Mouse (Mus musculus) stomach, postnatal 0 days (tissue): ENCODE data around the gene Enox1. TPM values are rescaled to one million over a fixed set of nuclear protein-coding genes. Genes with fewer than 3 reads are reported as not detected.

Source experiments
- ATAC-seq: fragments of 200-750 bp; cut with Nextera tagmentation; 2 replicates; pipeline ENCODE4 v1.8.0; 2017; ENCODE audit not compliant: low FRiP score, low TSS enrichment
- DNase-seq: peaks from one replicate; pipeline ENCODE4 v3.0.0-alpha.2; 2016; ENCODE audit warnings: low spot score
- H3K27ac ChIP-seq: fragments of 300-500 bp; sonication (generic); replicated peaks from 2 replicates; pipeline ENCODE4 v1.5.1; 2014; ENCODE audit warnings: mild to moderate bottlenecking, control low read depth
- H3K27me3 ChIP-seq: fragments of 300-500 bp; sonication (generic); 2 replicates; pipeline ENCODE4 v1.6.1; 2014; ENCODE audit warnings: low read length; ENCODE audit not compliant: control insufficient read depth, insufficient read depth
- H3K36me3 ChIP-seq: fragments of 300-500 bp; sonication (generic); 2 replicates; pipeline ENCODE4 v1.6.1; 2014; ENCODE audit warnings: low read length, mixed read lengths; ENCODE audit not compliant: control insufficient read depth, insufficient read depth
- H3K4me1 ChIP-seq: fragments of 300-500 bp; sonication (generic); replicated peaks from 2 replicates; pipeline ENCODE4 v1.6.1; 2014; ENCODE audit warnings: antibody characterized with exemption; ENCODE audit not compliant: control insufficient read depth, insufficient read depth
- H3K4me2 ChIP-seq: fragments of 300-500 bp; sonication (generic); replicated peaks from 2 replicates; pipeline ENCODE4 v1.6.1; 2014; ENCODE audit warnings: low read depth, mild to moderate bottlenecking, control low read depth, moderate library complexity
- H3K4me3 ChIP-seq: fragments of 300-500 bp; sonication (generic); 2 replicates; pipeline ENCODE4 v1.5.1; 2014; ENCODE audit warnings: low read depth, low read length, control low read depth
- H3K9ac ChIP-seq: fragments of 300-500 bp; sonication (generic); 2 replicates; pipeline ENCODE4 v1.6.1; 2014; ENCODE audit warnings: mild to moderate bottlenecking, low read length, control low read depth, mixed read lengths
- H3K9me3 ChIP-seq: fragments of 300-500 bp; sonication (generic); 2 replicates; pipeline ENCODE4 v1.6.1; 2016; ENCODE audit warnings: low read length; ENCODE audit not compliant: control insufficient read depth
- CTCF ChIP-seq: IDR thresholded peaks from 2 replicates; pipeline ENCODE4 v1.5.1; 2016; ENCODE audit warnings: antibody characterized with exemption, low read depth, mild to moderate bottlenecking, moderate library complexity
- EP300 ChIP-seq: optimal IDR thresholded peaks from 2 replicates; pipeline ENCODE3; 2016; ENCODE audit warnings: antibody characterized with exemption
- WGBS: fragments of 180-500 bp; shearing (Covaris S2); extraction: QIAGEN DNeasy Blood & Tissue Kit; methylation state at CpG from one replicate; pipeline ENCODE4 v1.1.7; 2014; 5-methylcytosine and 5-hydroxymethylcytosine counted together
- polyA plus RNA-seq: library from polyadenylated mRNA; unstranded; fragments of >200 nt; fragmentation: Nextera tagmentation; extraction: Ambion mirVana; gene quantifications from 2 replicates; pipeline ENCODE4 v1.2.1, GENCODE M21; 2015

Enox1 gene
- polyA plus RNA-seq, 1 experiment from 2014 or later = 2.5 TPM

DNA sequence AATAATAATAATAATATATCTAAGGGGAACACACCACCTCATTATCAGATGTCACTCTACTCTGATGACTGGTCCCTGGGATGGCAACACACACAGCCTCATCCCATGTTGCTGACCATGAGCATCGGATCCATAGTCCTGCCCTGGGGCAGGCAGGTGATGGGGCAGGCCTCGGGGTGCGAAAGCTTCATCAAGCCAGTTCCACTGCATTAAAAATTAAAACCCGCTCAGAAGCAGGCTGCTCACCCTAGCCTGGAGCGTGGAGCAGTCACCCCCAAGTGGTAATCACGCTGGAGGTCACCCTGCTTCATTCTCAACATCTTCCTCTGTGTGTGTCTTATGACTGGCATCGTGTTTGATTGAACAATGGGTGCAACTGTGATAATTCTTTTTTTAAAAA, 321.6 kb downstream of the Enox1 start:
- no peak overlapping the region for H3K9ac ChIP-seq
- no peaks in the 10 kb centered on the region for H3K4me1 ChIP-seq
- H3K9me3 ChIP-seq = no peaks in the 10 kb centered on the region
- no peaks in the 10 kb centered on the region for H3K27me3 ChIP-seq
- ATAC-seq (no peak), DNase-seq (no peak)
- TF ChIP-seq CTCF = no peak
- TF ChIP-seq EP300 = no peak
- WGBS = 92% methylated on average over 7 of the region's 7 CpGs
- H3K4me3 ChIP-seq = no peak overlapping the region
- H3K36me3 ChIP-seq = no peaks in the 10 kb centered on the region
- H3K27ac ChIP-seq = no peak overlapping the region
- H3K4me2 ChIP-seq = no peak overlapping the region

DNA sequence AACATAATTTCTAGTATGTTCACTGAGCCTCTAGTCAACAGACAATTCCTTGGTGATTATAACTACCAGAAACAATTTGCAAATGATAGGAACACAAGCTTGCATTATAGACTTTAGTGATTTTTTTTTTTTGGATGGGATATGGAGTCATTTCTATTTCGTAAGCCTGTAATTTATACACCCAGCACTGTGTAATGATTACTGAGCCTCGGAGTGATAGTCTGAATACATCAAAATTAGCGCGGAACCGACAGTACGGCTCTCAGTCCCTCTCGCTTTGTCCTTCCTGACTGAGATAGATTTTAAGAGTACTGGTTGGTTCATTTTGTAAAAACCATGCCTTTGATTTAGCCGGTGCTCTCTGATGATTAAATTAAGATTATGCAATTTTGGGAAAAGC, 322.1 kb downstream of the Enox1 start:
- ATAC-seq = no peak

DNA sequence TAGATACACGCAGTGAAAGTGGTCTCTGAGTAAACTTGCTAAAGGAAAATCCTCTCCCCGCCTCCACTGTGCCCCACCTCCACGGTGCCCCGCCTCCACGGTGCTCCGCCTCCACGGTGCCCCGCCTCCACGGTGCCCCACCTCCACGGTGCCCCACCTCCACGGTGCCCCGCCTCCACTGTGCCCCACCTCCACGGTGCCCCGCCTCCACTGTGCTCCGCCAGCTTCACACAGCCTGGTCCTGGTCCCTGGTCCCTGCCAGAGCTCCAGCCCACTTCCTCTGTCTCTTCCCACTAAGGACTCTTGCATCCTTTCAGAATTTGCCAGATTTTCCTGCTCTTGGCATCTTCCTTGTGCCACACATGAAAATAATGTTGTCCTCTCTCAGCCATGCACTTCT, 326.5 kb downstream of the Enox1 start:
- Histone ChIP-seq H3K9ac (no peak overlapping the region), H3K27me3 (no peaks in the 10 kb centered on the region), H3K4me1 (no peaks in the 10 kb centered on the region), H3K4me2 (no peak overlapping the region), H3K4me3 (no peak overlapping the region), H3K36me3 (no peaks in the 10 kb centered on the region), H3K27ac (no peak overlapping the region), H3K9me3 (no peaks in the 10 kb centered on the region)
- 41% methylated on average over 15 of the region's 15 CpGs for WGBS
- DNase-seq = peak; percentile 35
- no peak for ATAC-seq
- no peak for TF ChIP-seq EP300
- no peak for TF ChIP-seq CTCF

More for the DNA sequence above, 322.1 kb downstream of the Enox1 start:
- H3K4me2 ChIP-seq = no peak overlapping the region
- no peak for DNase-seq
- no peaks in the 10 kb centered on the region for H3K36me3 ChIP-seq
- H3K9me3 ChIP-seq = no peaks in the 10 kb centered on the region
- H3K4me1 ChIP-seq = no peaks in the 10 kb centered on the region
- no peak overlapping the region for H3K4me3 ChIP-seq
- H3K9ac ChIP-seq = no peak overlapping the region
- H3K27ac ChIP-seq = no peak overlapping the region
- no peak for TF ChIP-seq EP300
- TF ChIP-seq CTCF = no peak
- 94% methylated on average over 8 of the region's 8 CpGs for WGBS
- no peaks in the 10 kb centered on the region for H3K27me3 ChIP-seq

DNA sequence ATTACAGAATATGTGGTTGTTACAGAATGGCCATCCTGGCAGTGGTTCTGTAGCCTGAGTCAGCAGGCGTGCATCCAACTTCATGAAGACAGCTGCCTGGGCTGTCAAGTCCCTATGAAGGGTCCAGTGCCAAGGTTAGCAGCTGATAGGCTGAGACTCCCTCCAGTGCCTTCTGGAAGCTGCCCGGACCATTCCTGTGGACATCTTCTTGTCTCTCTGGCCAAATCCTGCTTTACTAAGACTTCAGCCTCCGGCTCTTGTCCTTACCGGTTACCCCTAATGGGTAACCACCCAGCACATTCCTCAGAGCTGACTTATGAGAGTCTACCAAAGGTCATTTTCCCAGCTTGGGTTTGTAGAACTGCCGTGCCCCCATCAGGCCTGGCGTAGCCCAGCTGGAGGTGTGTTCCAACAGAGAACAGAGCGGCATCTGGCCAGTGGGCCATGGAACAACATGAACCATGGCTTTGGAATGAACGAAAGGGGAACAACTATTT, 328.4 kb downstream of the Enox1 start:
- Histone ChIP-seq H3K4me3 (no peak overlapping the region), H3K9ac (no peak overlapping the region), H3K4me2 (no peak overlapping the region), H3K9me3 (no peaks in the 10 kb centered on the region), H3K27ac (no peak overlapping the region), H3K36me3 (no peaks in the 10 kb centered on the region), H3K27me3 (no peaks in the 10 kb centered on the region), H3K4me1 (no peaks in the 10 kb centered on the region)
- no peak for TF ChIP-seq EP300
- TF ChIP-seq CTCF = no peak; the same call in 1 of the 2 replicates
- 66% methylated on average over 8 of the region's 8 CpGs for WGBS
- ATAC-seq (peak; percentile 42; the same call in 1 of the 2 replicates), DNase-seq (peak; percentile 21)

DNA sequence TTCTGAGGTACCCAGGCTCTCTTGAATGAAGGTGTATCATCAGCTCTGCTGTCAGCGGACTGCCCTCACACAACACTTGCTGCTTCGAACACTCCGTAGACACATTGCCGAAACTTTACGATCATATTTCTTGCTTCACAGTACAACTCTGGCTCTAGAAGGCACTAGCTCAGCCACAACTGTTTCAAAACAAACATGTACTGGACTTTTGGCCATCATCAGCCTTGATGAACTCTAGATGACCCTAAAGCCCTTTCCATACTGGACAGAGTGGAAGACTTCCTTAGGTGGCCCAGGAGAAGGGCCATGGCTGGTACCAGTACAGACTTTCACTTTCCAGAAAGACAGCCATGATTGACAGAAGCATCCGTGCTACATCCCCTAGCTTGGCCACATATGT, 334.1 kb downstream of the Enox1 start:
- no peaks in the 10 kb centered on the region for H3K9me3 ChIP-seq
- no peak overlapping the region for H3K4me3 ChIP-seq
- ATAC-seq (no peak), DNase-seq (no peak)
- H3K27ac ChIP-seq = no peak overlapping the region
- H3K4me2 ChIP-seq = no peak overlapping the region
- no peaks in the 10 kb centered on the region for H3K4me1 ChIP-seq
- H3K9ac ChIP-seq = no peak overlapping the region
- TF ChIP-seq CTCF = no peak
- WGBS = 96% methylated on average over 6 of the region's 6 CpGs
- H3K27me3 ChIP-seq = no peaks in the 10 kb centered on the region
- H3K36me3 ChIP-seq = no peaks in the 10 kb centered on the region

DNA sequence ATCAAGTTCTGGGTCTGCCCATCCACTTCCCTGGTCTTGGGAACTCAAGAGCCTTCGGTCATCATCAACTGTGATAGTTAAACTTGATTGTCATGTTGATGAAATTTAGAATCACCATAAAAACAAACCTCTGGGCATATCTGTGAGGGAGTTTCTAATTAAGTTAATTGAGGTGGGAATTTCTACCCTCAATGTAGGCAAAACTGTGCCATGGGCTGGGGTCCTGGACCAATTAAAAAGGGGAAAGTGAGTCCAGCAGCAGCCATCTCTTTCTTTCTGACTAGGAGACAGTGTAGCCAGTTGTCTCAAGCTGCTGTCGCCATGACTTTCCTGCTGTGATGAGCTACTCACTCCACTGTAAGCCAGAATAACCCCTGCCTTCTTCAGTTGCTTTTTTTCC, 335.2 kb downstream of the Enox1 start:
- Histone ChIP-seq H3K36me3 (no peaks in the 10 kb centered on the region), H3K9me3 (no peaks in the 10 kb centered on the region), H3K4me2 (no peak overlapping the region), H3K4me3 (no peak overlapping the region), H3K27ac (no peak overlapping the region), H3K4me1 (no peaks in the 10 kb centered on the region), H3K9ac (no peak overlapping the region), H3K27me3 (no peaks in the 10 kb centered on the region)
- ATAC-seq (no peak), DNase-seq (no peak)
- TF ChIP-seq EP300 = no peak
- TF ChIP-seq CTCF = no peak
- 94% methylated on average over 2 of the region's 2 CpGs for WGBS
